Mouse (Mus musculus) kidney, adult 18-20 months (tissue): ENCODE results near the gene Gm49373.
A peak's percentile ranks its signal among the peaks of the same experiment; 100 is the strongest.
"Not testable (repeated sequence)": the region's sequence is repeated elsewhere in the genome, so short reads cannot be mapped to it uniquely, and the experiment has no call there.

Experiments used
- DNase-seq: peaks from one replicate; pipeline ENCODE4 v3.0.0; 2021

Gene Gm49373

DNA sequence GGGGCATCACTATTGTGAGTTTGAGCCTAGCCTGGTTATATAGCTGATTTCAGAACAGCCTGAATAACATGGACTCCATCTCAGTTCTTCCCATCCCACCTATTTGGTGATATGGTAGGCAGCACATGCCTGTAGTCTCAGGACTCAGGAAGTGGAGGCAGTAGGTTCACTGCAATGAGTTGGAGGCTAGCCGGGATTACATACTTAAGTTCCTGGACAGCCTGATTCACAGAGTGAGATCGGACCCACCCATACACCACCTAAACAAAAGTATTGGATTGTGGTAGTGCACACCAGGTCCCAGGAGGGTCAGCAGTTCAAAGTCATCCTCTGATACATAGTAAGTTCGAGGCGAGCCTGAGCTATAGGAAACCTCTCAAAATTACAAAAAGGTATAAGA is 255 bp downstream of the Gm49373 start:
- DNase-seq, result no peak

DNA sequence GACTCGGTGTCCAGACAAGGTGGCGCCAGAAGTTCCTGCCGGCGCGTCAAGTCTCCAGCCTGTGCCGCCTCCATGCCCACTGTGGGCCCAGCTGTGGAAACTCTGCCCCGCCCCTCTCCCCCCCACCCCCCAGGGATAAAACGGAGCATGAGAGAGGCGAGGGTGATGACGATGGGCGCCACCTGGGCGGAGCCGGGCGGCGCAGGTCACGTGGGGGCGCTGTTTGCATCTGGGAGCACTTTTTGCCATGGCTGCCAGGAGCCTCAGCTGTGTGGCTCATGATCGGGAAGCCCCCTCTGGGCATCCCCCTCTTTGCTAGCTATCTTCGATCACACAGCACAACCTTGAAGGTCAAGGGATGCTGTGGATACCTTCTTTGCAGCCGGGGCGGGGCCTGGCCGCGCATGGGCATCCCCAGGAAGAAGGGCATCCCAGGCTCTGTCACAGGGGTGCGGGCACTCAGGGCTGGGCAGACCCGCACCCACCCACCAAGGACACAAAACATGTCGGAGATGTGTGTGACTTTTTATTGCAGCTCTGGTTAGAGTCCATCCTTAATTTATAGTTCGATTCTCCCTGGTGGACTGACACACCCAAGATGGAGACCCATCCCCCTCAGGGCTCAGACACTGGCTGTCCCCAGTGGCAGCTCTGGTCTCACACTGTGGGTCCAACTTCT is 5.8 kb downstream of the Gm49373 start, which contains the start of gene Zglp1:
Zglp1 (minus strand) TSS at position 88 of the 679 bp plus-strand sequence.
- DNase-seq, result no peak

DNA sequence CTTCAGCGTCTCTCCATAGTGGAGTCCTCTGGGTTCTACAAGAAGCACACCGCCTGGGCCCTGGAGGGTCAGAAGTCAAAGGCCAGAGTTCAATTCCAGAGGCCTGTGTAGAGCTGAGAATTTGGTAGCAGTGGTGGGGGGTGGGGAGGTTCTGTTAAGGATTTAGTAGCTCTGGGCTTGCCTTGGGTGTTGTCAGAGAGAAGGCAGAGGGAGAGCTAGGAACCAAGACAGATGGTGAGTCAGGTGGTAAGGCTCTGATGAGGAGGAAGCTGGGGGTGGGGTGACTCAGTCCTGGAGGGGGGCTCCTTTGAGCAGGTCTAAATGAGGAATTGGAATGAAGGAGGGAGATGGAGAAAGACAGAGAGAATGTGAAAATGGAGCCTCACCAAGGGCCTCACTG is 10.0 kb downstream of the Gm49373 start:
- no peak for DNase-seq

DNA sequence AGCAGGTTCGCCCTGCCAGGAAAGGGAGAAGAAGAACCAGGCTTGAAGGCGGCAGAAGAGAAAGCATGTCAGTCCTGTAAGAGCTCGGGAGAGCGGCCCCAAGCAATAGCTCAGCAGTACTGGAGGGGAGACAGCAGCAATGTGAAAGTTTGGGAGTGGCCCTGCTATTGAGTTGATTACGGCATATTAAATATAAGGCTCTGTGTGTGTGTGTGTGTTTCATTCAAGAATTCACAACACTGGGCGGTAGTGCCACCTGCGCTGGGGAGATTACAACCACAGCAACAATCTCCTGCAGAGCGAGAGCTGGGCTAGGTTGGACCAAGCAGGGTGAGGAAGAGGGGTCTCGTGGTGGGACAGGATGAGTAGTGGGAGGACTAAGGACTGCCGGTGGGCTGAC is 21.3 kb downstream of the Gm49373 start:
- DNase-seq, result no peak

DNA sequence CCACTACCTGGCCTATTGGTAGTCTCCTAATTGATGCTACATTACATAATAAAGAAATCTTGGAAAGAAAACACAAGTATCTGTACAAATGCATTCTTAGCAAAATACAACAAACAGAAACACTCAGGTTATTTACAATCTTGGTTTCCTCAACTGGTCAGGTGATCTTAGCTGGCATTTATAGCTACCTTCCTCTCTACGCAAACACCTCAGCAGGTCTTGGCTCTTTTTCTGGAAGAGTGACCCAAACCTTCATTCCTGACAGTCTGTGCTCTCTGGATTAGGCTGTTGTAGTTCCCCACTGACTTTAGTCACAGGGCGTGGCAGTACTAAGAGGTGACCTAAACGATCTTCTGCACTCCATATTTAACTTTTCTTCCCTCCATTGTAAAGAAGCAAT is 27.7 kb downstream of the Gm49373 start:
- no peak for DNase-seq

DNA sequence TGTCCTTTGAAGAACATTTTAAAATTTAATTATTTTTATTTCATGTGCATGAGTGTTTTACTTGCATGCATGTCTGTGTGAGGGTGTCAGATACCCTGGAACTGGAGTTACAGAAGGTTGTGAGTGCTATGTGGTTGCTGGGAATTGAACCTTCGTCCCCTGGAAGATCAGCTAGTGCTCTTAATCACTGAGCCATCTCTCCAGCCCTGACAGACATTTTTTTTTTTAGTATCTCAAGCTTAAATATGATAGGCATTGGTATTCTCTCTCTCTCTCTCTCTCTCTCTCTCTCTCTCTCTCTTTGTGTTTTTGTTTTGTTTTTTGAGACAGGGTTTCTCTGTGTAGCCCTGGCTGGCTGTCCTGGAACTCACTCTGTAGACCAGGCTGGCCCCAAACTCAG is 28.1 kb downstream of the Gm49373 start:
- not testable (repeated sequence) for DNase-seq

DNA sequence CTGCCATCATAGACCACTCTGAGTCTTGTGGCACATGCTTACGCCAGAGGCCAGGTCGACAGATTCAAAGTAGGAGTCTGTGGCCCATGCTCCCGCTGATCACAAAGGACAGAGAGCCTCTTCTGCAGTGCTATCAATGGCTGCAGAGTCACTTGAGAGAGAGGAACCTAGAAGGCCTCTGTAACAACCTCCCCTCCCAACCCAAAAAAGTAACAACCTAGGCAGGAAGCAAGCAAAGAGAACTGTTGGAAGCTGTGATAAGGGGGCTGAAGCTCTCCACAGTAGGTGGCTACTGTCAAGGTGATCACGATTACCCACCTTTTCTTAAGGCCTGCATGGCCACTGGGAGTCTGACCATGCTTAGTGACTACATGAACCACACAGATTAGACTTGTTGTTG is 29.3 kb downstream of the Gm49373 start:
- no peak for DNase-seq

DNA sequence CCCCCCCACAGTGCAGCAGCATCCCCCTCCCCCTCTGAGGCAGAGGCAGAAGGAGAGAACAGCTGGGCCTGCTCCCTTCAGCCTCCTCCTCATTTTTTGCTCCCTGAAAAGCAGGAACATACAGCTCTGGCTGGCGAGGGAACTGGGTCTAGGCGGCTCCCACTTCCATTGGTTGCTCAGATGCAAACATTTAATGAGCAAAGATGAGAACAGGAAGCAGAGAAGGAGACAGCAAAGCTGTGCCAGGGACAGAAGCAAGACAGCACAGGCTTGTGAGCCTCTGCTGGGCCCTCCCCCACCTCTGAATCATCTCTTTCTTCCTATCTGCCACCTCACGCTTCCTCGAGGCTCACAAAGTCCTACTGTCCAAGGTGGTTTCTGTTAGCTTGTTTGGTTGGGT is 31.6 kb downstream of the Gm49373 start:
- DNase-seq, result no peak

DNA sequence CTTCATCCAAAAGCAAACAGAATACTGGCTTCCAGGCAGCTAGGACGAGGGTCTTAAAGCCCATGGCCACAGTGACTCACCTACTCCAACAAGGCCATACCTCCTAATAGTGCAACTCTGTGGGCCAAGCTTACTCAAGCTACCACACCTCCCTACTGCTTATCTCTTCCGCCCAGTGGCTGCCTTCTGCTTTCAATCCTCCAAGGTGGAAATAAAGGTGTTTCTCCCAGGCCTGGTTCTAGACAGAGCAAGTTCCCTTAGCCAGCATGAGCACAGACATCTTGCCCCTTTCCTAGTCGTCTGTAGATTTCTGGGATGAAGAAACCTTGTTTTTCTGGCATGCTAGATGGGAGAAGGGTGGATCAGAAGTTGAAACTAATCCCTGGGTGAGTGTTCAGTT is 33.1 kb downstream of the Gm49373 start:
- no peak for DNase-seq

DNA sequence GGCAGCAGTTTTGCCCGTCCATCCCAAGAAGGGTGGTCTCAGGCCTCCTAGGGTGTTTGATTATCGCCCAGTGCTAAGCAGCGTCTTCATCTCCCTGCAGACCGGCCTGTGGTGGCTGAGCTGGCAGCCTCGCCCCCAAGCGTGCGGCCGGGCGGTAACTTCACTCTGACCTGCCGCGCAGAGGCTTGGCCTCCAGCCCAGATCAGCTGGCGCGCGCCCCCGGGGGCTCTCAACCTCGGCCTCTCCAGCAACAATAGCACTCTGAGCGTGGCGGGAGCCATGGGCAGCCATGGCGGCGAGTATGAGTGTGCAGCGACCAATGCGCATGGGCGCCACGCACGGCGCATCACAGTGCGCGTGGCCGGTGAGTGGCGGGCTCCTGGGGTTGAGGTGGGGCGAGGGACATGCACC is 35.4 kb downstream of the Gm49373 start:
- peak; percentile 14 for DNase-seq

DNA sequence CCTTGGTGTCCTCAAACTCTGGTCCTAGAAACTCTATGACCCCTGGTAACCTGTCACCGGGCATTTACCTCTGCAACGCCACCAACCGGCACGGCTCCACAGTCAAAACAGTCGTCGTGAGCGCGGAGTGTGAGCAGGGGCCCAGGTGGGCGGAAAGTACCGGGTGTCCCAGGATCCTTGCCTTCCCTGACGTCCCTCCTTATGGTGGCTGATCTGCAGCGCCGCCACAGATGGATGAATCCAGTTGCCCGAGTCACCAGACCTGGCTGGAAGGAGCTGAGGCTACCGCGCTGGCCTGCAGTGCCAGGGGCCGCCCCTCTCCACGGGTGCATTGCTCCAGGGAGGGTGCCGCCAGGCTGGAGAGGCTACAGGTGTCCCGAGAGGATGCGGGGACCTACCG is 36.2 kb downstream of the Gm49373 start:
- DNase-seq, result no peak

DNA sequence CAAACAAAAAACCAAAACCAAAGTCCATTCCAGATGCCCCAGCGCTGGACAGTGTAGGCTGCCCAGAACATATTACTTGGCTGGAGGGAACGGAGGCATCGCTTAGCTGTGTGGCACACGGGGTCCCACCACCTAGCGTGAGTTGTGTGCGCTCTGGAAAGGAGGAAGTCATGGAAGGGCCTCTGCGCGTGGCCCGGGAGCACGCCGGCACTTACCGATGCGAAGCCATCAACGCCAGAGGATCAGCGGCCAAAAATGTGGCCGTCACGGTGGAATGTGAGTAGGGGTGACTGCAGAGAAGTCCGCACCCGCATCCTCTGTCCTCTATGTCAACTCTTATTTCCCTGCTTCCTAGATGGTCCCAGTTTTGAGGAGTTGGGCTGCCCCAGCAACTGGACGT is 36.7 kb downstream of the Gm49373 start:
- no peak for DNase-seq

DNA sequence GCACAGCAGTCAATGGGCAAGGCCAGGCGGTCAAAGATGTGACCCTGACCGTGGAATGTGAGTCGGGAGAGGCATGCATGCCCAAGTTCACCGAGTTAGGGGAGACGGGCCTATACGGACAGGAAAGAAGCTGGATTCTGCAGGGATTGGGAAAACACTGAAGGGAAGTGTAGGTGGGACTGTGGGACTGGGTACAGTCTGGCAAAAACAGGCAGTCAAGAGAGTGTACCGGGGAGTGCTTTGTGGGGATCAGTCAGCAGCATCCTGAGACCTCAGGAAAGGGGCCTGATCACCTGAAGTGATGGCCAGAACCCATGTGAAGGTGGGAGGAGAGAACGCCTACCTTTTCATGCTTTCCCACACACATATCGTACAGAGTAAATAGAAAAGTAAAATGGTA is 37.3 kb downstream of the Gm49373 start:
- no peak for DNase-seq

DNA sequence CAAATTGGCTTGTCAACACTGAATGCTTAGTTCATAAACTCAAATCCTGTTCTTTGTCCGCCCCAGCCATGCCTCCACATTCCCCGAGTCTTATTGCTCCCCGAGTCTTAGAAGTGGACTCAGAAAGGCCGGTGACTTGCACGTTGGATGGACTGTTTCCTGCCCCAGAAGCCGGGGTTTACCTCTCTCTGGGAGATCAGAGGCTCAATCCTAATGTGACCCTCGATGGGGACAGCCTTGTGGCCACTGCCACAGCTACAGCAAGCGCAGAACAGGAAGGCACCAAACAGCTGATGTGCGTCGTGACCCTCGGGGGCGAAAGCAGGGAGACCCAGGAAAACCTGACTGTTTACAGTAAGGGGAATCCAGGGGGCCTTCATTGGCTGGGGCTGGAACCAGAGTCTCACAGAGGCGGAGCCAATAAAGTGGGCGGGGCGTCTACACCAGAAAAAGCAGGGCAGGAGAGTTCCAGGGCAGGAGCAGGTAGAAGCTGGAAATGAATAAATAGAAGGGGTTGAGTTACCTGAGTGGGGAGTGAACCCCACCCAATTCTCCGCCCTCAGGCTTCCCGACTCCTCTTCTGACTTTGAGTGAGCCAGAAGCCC is 38.3 kb downstream of the Gm49373 start:
- DNase-seq, result peak; percentile 25

DNA sequence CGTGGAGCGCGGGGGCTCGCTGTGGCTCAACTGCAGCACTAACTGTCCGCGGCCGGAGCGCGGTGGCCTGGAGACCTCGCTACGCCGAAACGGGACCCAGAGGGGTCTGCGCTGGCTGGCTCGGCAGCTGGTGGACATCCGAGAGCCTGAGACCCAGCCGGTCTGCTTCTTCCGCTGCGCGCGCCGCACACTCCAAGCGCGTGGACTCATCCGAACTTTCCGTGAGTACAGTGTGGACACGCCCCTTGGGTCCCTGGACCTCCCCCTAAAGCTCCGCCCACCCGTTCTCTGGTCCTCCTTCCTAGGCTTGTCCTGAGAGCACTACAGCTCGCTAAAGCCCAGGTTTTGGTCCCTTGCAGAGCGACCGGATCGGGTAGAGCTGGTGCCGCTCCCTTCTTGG is 39.8 kb downstream of the Gm49373 start:
- peak; percentile 93 for DNase-seq

DNA sequence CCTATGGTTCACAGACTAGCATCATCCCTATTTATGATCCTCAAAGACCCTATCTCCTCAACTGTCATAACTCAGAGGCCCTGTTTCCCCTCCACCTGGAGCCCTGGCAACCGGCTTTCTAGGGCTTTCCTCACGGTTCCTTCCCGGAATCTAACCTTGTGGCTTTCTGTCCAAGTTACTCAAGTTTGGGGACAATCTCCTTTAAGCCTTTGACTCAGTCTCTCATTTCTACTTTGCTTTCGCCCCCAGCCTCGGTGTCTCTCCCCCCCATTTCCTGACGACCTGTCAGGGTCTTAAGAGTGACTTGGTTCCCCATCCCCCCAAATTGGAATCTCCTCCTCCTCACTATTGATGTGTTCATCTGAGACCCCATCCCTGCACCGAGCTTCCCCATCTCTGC is 40.4 kb downstream of the Gm49373 start:
- DNase-seq, result no peak

DNA sequence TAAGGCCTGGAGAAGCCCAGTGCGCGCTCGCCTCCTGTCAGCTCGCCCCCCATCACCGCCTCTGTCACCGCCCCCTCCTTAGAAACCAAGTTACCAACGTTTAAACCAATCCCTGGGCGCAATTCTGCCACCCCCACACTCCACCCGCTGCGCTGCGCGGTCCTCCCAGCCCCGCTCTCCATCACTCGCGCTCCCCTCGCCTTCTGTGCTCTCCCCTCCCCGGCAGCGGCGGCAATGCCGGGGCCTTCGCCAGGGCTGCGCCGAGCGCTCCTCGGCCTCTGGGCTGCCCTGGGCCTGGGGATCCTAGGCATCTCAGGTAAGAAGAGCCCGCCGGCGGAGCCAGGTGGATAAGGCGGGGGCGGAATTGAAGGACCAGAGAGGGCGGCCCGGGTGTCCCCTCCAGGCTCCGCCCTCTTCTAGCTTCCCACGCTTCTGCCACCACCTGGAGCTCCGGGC is 41.0 kb downstream of the Gm49373 start, which contains the start of gene Icam5:
Icam5 (plus strand) TSS at position 178 of the 456 bp plus-strand sequence.
- peak; percentile 32 for DNase-seq

DNA sequence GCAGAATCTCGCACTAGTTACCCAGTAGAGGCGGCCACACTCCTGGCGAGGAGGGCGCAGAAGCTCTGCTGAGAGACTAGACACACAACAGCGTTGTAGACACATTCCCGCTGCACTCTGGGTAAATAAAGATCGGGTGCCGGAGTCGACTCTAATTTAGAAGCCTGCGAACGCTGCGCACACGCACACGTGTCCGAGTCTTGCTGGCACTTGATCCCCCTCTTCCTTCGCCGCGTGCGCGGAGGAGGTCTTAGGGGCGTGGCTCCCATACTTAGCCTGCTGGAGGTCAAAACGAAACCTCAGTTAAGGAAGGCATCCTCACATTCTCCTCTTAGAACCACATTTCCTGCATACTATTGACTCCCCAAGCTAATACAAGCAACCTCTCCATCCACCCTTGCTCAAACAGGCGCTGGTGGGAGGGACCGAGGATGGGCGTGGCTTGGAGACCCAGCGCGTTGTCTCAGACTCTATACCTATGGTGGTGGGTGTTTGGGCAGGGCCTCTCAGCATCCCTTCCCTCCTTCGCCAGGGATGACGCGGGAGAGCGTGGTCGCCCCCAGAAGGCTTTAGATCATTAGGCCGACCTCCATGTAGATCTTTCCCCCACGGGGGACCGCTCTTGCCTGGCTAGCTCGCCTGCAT is 41.5 kb downstream of the Gm49373 start:
- peak; percentile 70 for DNase-seq

DNA sequence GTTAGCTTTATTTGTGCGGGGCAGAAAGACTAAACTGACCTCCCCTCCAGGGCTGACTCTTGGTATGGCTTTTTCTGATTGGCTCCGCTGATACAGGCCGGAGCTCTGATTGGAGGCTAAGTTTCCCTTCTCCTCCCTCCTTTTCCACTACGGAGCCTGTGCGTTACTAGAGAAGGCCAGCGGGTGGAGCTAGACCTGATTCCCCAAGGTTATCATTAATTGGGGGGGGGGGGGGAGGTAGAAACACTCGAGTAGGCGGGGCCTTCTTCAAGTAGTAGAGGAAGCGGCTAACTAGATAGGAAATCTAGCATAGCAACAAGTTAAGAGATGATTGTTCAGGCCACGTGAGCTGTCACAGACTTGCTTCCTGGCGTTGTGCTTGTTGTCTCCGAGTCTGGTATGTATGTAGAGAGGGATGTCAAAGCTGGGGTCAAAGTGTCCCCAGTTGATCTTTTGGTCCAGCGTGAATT is 42.1 kb downstream of the Gm49373 start:
- DNase-seq, result peak; percentile 88

DNA sequence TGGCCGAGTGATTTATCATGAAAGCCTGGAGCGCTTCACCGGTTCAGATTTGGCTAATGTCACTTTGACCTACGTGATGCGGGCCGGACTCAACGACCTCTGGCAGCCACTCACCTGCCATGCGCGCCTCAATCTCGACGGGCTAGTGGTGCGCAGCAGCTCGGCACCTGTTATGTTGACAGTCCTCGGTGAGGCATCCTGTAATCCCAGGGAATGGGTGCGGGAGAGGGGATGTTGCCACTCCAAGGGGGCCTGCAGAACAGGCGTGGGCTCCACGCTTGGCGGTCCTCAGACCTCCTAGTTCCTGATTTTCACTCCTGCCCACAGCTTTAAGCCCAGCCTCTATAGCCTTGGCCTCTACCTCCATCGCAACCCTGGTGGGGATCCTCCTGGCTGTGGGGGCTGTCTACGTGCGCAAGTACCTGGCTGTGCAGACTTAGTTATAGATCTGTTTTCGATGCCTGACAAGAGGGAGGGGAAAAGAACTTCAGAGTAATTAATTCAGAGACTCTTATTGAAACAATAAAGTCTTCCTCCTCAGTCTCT is 42.8 kb downstream of the Gm49373 start:
- DNase-seq, result no peak

DNA sequence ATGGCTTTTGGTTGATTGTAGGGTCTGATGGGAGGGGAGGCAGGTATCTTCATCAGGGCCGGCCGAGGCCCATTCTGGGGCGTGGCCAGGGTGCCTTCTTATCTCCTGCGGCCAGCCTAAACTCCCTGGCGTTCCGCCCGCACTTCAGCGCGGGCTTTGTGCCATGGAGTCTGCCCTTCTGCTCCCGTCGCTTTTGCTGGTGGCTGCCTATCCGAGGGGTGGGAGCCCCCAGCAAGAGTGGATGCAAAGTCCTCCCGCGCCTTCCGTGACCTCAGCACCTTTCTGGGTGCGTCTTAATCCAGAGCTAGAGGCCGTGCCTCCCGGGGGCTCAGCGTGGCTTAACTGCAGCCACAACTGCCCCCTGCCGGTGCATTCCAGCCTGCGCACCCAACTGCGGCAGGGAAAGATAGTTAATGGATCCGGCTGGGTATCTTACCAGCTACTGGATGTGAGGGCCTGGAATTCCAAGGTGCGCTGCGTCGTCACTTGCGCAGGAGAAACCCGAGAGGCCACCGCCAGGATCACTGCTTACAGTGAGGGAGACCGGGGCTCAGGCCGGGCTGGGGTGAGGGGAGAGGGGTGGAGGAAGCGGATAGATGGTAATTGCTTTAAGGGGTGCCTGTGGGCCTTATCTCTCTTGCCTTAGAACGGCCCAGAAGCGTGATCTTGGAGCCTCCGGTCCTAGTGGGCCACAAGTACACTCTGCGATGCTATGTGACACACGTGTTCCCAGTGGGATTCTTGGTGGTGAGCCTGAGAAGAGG is 43.4 kb downstream of the Gm49373 start, which contains the start of gene Icam4:
Icam4 (plus strand) TSS at position 83 of the 764 bp plus-strand sequence.
- DNase-seq, result peak; percentile 88

DNA sequence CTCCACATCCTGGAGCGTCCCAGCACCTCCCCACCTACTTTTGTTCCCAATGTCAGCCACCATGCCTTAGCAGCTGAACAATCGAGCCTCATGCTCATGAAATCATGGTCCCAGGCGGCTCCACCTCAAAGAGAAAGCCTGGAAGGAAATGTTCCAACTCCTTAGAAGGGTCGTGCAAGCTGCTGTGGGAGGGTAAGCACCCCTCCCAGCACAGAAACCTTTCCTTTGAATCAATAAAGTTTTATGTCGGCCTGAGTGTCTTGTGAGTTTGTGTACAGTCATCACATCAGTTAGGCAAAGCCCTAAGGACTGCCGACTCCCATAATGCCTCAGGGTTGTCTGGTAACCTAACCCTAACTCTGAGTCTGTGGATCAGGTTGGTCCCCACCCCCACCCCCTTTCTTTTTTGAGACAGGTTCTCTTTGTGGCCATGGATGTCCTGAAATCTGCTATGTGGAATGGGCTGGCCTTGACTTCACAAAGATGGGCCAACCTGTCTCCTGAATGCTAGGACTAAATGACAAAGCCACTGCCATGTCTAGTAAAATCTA is 44.3 kb downstream of the Gm49373 start:
- no peak for DNase-seq
